Mouse (Mus musculus) layer of hippocampus, adult 11-12 months (tissue): ENCODE results near the gene Ank.

Experiments used
- DNase-seq: peaks from one replicate; pipeline ENCODE4 v3.0.0; 2022; ENCODE audit warnings: low spot score

Gene Ank

GRCm38 (mm10) chr15:27539745-27540144, 73.3 kb downstream of the Ank start:
- no peak for DNase-seq

GRCm38 (mm10) chr15:27545203-27545602, 78.7 kb downstream of the Ank start:
- no peak for DNase-seq

DNA sequence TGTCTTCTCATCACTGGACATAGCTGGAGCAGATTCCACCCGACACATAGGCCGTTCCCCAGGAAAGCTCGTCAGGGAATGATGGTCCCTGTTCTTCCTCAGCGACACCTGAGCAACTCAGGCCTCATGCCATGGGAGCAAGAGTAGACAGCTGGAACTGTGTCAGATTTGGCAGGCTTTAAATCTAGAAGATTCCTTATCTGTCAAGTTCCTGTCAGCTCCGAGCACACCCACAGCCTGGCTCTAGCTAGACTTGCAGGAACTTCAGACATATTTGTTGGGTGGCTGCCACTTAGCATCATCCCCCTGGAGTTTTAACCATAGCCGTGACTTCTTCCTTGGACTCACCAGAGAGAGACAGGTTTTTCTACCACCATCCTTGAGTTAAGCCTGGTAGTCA, 81.6 kb downstream of the Ank start:
- DNase-seq, result no peak

GRCm38 (mm10) chr15:27549071-27549470, 82.6 kb downstream of the Ank start:
- no peak for DNase-seq

DNA sequence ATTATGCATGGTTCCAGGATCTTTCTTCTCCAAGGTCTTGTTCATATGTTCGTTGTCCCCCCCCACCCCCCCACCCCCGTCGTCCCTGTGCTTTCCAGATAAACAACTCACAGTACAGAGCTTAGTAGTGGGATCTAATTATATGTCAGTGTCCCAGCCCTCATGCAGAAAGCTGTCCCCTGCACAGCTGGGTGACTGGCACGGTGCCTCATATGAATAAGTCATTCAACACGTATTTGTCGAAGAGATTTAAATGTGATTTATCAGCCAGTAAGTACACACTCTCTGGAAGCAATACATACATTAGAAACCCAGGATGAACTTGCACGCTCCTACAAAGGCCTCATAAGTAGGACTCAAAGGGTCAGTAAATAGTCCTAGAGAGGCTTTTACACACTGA, 83.4 kb downstream of the Ank start:
- DNase-seq, result no peak

DNA sequence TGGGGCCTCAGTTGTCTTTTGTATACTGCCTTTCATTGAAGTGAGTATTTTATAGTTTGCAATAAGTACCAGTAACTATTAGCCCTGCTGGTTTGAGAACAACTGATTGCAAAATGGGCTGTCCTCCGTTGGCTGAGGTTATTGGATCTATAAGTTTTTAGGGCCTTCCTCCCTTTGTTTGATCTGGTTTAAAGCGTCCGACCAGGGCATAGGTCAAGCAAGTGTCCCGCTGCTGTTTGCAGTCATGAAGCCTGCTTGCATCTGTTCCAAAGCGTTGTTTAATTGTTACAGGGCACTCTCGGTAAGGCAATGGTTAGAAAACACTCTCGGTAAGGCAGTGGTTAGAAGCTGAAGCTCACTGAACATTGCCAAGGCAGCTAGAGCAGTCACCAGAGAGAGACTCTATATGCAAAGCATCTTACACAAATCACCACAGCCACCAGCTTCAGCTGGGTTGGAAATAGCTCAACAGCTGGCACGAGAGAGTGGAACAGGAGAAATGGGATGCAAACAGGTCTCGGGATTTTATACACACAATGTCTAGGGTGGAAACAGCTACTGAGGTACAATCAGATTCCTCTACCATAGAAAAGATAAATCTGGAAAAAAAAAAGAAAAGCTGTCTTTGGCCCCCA, 84.0 kb downstream of the Ank start:
- DNase-seq, result no peak

- no peak for DNase-seq
Observed at GRCm38 (mm10) chr15:27551117-27552114, 84.9 kb downstream of the Ank start.

DNA sequence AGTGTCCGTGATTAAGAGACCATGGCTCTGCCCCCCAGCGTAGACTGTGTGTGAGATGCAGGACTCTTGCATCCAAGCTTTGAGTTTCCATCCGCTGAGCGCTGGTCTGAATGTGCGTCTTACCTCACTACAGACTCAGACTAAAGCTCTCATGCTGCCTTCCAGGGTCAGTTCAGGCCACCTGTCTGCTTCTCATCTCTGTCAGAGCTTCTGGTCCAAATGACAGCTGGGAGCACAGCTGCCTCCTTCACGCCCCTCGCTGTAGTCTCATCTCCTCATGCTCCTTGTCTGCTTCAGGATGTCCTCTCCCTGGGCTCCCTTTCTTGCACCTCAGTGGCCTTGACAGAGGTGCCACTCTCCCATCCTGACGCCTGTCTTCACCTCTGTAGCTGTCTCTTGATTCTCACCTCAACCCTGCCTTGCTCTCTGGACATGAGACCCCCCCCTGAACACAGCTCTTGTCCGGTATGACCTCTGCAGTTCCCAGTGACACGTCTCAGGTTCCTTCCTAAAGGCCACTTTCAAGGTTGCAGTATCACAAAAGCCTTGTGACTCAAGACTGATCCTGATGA, 85.7 kb downstream of the Ank start:
- no peak for DNase-seq

DNA sequence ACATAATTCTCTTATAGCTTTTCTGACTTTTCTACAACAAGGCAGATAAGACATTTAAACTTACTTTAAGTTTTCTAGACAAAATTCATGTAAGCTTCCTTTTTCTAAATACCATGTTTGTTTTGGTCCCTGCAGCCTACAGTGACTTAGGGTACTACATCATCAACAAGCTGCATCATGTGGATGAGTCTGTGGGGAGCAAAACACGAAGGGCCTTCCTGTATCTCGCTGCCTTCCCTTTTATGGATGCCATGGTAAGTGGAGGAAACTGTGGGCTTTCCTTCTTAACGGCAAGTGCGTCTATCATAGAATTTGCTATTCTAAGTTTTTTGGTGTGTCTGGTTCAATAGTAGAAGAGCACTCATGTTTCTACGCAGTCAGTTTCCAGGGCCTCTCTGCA, 87.1 kb downstream of the Ank start:
- no peak for DNase-seq

DNA sequence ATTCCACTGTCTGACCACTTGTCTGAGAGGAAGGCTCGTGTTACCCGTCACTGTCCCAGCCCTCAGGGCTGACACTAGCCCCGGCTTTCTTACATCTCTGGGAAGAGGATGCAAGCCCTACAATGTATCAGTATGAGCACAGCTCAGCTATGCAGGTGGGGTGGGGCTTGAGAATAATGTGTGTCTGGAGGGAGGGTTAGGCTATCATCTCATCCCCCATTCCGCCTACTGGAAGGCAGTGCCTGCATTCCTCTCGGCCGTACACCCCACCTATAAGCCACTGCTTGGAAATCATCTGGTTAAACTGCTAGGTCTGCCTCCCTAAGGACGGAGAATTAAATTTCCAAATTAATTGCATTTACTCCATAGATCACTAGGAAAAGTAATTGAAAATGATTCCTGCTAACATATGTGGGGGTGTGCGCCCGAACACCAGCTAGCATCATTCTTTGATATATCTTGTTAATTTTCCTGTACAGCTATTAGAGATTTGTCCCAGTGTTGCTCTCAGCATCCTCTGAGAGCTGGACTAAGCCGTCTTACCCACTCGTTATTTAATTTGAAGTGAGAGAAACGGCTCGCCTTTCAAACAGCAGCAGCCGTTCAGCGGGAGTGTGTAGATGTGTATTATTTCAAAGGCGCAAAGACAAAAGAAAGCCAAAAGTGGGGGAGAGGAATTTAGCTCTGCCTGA, 92.1 kb downstream of the Ank start:
- DNase-seq, result no peak

- DNase-seq, result no peak
Observed at GRCm38 (mm10) chr15:27560315-27560714, 93.8 kb downstream of the Ank start.

GRCm38 (mm10) chr15:27564106-27565100, 97.9 kb downstream of the Ank start:
- DNase-seq, result peak; percentile 78

DNA sequence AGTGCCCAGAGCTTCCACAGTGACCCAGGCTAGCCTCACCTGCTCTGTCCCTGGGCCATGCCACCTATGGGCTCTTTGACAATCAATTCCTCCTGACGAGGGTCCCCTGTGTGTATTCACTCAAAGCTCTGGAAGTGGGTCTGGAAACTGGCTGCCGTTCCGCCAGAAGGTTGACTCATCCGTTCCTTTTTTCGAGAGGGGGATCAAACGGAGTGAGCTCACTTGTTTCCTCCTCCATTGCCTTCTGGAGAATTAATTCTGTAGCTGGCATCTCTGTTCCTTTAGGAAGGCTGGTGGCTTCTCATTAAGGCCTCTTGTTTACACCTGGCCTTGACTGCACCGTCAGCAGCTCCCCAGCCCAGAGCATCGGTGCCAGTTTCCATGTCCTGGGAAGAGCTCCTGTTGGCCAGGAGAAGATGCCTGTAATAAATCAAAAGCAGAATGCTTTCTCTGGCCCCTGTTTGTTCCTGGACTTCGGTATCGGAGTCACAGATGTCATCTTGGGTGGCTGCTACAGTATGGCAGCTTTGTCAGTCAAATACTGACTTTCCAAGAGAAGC, 99.2 kb downstream of the Ank start:
- DNase-seq, result peak; percentile 37

DNA sequence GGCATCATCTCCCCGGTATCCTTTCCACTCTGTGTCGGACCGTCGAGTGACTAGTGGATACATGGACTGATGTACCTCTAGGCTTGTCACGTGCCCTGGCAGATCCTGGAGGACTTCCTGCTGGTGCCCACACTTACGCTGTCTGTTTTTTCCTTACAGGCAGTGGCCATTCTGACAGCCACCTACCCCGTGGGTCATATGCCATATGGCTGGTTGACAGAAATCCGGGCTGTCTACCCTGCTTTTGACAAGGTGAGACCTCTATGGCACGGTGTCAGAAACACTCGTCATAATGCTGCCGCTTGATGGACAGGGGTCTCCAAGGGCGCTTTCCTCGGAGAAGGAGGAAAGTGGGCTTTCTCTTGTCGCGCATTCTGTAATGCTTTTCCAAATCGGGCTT, 100.9 kb downstream of the Ank start:
- no peak for DNase-seq

DNA sequence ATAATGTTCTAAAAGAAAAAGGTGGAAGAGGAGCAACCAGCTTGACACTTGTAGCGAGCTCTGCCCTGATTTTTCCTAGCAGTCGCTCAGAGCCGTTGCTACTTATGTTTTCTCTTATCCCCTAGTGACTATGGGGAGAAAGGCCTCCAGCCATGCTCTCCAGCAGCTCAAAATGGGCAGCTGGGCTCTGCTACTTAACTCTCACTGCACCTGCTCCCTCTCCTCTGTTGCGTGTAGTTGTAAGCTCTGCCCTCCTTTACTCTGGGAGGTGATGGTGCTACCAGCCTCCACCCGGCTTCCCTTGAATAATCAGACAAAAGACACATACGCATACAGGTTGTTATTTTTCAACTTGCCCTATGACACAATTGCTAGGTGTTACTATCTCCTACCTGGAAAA, 101.9 kb downstream of the Ank start:
- DNase-seq, result no peak

DNA sequence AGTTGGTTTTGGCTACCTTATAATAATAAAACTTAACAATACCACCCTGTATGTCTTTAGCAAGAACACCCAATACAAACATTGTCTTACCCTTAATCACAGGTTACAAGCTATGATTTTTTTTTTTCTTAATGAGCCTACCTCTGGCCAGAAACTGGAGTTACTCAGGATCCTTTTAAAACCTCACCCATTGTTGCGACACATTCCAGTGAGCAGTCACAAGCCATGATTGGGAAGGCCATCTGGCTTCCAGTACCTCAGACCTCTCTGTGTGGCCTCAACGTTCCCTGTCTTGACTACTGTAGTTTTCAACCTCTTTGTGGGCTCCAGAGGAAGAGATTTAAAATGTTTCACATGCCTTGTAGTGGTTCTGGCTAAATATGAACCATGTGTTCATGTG, 103.4 kb downstream of the Ank start:
- no peak for DNase-seq

DNA sequence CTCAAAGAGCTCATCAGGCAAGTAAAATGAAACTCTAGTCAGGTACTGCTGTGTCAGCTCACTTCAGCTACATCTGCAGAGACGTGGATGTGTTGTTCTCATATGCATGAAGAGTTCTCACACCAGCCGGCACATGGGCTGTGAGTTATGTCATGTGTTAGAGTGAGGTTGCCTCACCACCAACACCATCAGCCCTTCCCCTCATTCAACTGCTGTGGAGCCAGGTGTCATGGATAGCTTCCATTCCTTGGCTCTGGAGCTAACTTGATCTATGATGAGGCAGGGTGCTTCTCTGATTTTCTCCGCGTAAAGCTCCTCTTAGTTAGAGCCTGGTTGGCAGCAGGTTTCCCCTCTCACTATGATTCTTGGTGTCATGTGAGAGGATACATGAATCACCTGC, 103.9 kb downstream of the Ank start:
- DNase-seq, result no peak

- peak; percentile 43 for DNase-seq
Observed at GRCm38 (mm10) chr15:27571179-27571578, 104.7 kb downstream of the Ank start.

DNA sequence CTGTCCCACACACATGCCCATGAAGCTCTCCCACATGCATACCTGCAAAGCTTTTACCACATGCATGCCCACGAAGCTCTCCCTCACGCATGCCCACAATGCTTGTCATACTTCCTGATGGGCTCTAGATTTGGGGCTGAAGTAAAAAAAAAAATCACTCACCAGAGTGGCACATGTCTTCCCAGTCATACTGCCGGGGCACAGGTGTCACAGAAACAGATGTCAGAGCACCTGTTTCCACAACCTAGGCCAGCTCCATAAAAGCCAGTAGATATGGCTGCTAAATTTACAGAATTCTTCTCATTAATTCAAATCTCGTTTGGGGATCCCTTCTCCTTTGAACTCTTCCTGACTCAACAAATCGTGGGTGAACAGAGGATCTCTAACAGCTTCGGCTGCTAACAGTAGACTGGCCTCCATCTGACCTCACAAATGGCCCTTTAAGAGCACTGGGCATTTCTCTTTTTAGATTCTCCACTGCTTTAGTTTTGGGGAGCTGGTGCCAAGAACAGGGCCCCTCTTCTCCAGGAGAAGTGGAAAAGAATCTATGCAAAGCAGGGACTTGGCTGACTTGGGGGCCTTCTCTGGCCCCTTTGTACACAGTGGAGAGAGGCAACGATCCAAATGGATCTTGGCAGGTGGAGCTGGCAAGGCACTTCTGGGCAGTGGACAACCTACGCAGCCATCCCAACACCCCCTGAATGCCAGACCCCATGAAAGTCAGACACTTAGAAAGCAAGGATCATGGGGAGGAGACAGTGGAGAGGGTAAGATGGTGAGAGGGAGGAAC, 108.7 kb downstream of the Ank start:
- DNase-seq, result no peak

DNA sequence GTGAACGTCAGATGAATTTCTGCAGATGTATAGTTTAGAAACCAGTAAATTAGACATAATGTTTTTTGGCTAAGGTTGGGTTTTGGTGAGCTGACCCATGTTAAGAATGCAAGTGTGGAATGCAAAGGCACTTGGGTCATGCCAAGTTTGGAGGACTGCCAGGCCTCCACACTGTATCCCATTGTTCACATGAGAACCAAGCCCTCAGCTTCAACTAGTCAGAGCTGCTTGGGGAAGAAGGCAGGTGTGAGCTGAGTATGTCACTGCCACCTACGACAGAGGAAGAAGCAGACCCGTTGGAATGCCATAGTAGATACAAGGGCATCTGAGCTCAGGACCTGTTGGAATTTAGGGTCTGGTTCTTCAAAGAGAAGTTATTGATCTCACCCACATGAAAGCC, 109.5 kb downstream of the Ank start:
- no peak for DNase-seq
